Mouse (Mus musculus) hindbrain, embryonic 10.5 days (tissue): ENCODE measurements at regions not wholly inside any gene's neighbourhood (a gene's known extent, or its start where the extent isn't known, plus 50 kb on each side); places are given as distances from the start of the nearest gene placed in this dataset.

Experiments
- DNase-seq: peaks from one replicate; pipeline ENCODE4 v3.0.0-alpha.2; 2017; ENCODE audit warnings: low spot score
- H3K27ac ChIP-seq: fragments of 300-500 bp; sonication (generic); 2 replicates; pipeline ENCODE4 v1.5.1; 2016; ENCODE audit warnings: mild to moderate bottlenecking, moderate library complexity
- H3K27me3 ChIP-seq: fragments of 300-500 bp; sonication (generic); 2 replicates; pipeline ENCODE4 v1.6.1; 2016; ENCODE audit warnings: mild to moderate bottlenecking; ENCODE audit not compliant: poor library complexity, insufficient read depth, severe bottlenecking
- H3K36me3 ChIP-seq: fragments of 300-500 bp; sonication (generic); 2 replicates; pipeline ENCODE4 v1.6.1; 2016; ENCODE audit warnings: mild to moderate bottlenecking, moderate library complexity
- H3K4me1 ChIP-seq: fragments of 300-500 bp; sonication (generic); replicated peaks from 2 replicates; pipeline ENCODE4 v1.6.1; 2016; ENCODE audit warnings: mild to moderate bottlenecking
- H3K4me3 ChIP-seq: fragments of 300-500 bp; sonication (generic); 2 replicates; pipeline ENCODE4 v1.5.1; 2016; ENCODE audit warnings: mild to moderate bottlenecking, moderate library complexity
- H3K9me3 ChIP-seq: fragments of 300-500 bp; sonication (generic); 2 replicates; pipeline ENCODE4 v1.6.1; 2016; ENCODE audit warnings: mild to moderate bottlenecking, moderate library complexity
- WGBS: fragments of 180-500 bp; shearing (Covaris S2); methylation state at CpG from one replicate; pipeline ENCODE4 v1.1.7; 2016; 5-methylcytosine and 5-hydroxymethylcytosine counted together

GRCm38 (mm10) chr3:66546576-66546975, 249.9 kb upstream of the Veph1 start:
- no peaks in the 10 kb centered on the region for H3K27me3 ChIP-seq
- no peak overlapping the region for H3K27ac ChIP-seq
- no peak for DNase-seq
- H3K36me3 ChIP-seq, result no peaks in the 10 kb centered on the region
- no peaks in the 10 kb centered on the region for H3K4me1 ChIP-seq
- 94% methylated on average over 4 of the region's 4 CpGs for WGBS
- no peak overlapping the region for H3K4me3 ChIP-seq
- 0 out of 2 replicates have a peak, but pooled peaks cover 4% of the 10 kb centered on the region for H3K9me3 ChIP-seq

- Histone ChIP-seq H3K27me3 (no peaks in the 10 kb centered on the region), H3K4me3 (no peak overlapping the region), H3K9me3 (0 out of 2 replicates have a peak, but pooled peaks cover 4% of the 10 kb centered on the region), H3K27ac (no peak overlapping the region), H3K4me1 (no peaks in the 10 kb centered on the region), H3K36me3 (no peaks in the 10 kb centered on the region)
- no peak for DNase-seq
- 88% methylated on average over 5 of the region's 5 CpGs for WGBS
These were observed 247.7 kb upstream of the Veph1 start for GRCm38 (mm10) chr3:66544139-66544933.

- H3K9me3 ChIP-seq, result 0 out of 2 replicates have a peak, but pooled peaks cover 4% of the 10 kb centered on the region
These were observed 246.2 kb upstream of the Veph1 start for GRCm38 (mm10) chr3:66542865-66543264.

GRCm38 (mm10) chr3:66537913-66538312, 241.3 kb upstream of the Veph1 start:
- Histone ChIP-seq H3K9me3 (0 out of 2 replicates have a peak, but pooled peaks cover 4% of the 10 kb centered on the region), H3K27me3 (no peaks in the 10 kb centered on the region), H3K4me3 (no peak overlapping the region), H3K4me1 (peaks cover 28% of the 10 kb centered on the region), H3K27ac (no peak overlapping the region), H3K36me3 (no peaks in the 10 kb centered on the region)
- 64% methylated on average over 7 of the region's 7 CpGs for WGBS
- DNase-seq, result no peak

More at GRCm38 (mm10) chr3:66542865-66543264, 246.2 kb upstream of the Veph1 start:
- Histone ChIP-seq H3K4me3 (no peak overlapping the region), H3K36me3 (no peaks in the 10 kb centered on the region), H3K27ac (no peak overlapping the region), H3K27me3 (no peaks in the 10 kb centered on the region), H3K4me1 (peaks cover 8% of the 10 kb centered on the region)
- WGBS, result 85% methylated on average over 3 of the region's 3 CpGs
- DNase-seq, result no peak

- Histone ChIP-seq H3K4me1 (peaks cover 28% of the 10 kb centered on the region), H3K27ac (0 out of 2 replicates have a peak overlapping the region, but pooled peaks have one; percentile 5), H3K4me3 (no peak overlapping the region), H3K27me3 (no peaks in the 10 kb centered on the region), H3K9me3 (0 out of 2 replicates have a peak, but pooled peaks cover 4% of the 10 kb centered on the region), H3K36me3 (no peaks in the 10 kb centered on the region)
- WGBS, result 47% methylated on average over 3 of the region's 3 CpGs
- DNase-seq, result no peak
These were observed 240.7 kb upstream of the Veph1 start for GRCm38 (mm10) chr3:66537106-66537893.

- peaks cover 28% of the 10 kb centered on the region for H3K4me1 ChIP-seq
- H3K4me3 ChIP-seq, result no peak overlapping the region
- no peaks in the 10 kb centered on the region for H3K27me3 ChIP-seq
- DNase-seq, result no peak
- H3K36me3 ChIP-seq, result no peaks in the 10 kb centered on the region
- H3K27ac ChIP-seq, result peak overlapping the region; percentile 5; the same call in 1 of the 2 replicates
- 82% methylated on average over 11 of the region's 11 CpGs for WGBS
- 0 out of 2 replicates have a peak, but pooled peaks cover under 1% of the 10 kb centered on the region for H3K9me3 ChIP-seq
These were observed 240.0 kb upstream of the Veph1 start for GRCm38 (mm10) chr3:66536673-66537072.

- 78% methylated on average over 8 of the region's 8 CpGs for whole genome bisulfite sequencing
- Histone ChIP-seq H3K27ac (no peak overlapping the region), H3K4me3 (no peak overlapping the region)
These were observed 239.3 kb upstream of the Veph1 start for GRCm38 (mm10) chr3:66535786-66536529.

GRCm38 (mm10) chr3:66519925-66520324, 223.3 kb upstream of the Veph1 start:
- 82% methylated on average over 1 of the region's 1 CpGs for WGBS
- no peaks in the 10 kb centered on the region for H3K36me3 ChIP-seq

More at GRCm38 (mm10) chr3:66535786-66536529, 239.3 kb upstream of the Veph1 start:
- H3K4me1 ChIP-seq, result peaks cover 28% of the 10 kb centered on the region
- no peak for DNase-seq
- H3K9me3 ChIP-seq, result no peaks in the 10 kb centered on the region
- H3K27me3 ChIP-seq, result no peaks in the 10 kb centered on the region
- no peaks in the 10 kb centered on the region for H3K36me3 ChIP-seq

GRCm38 (mm10) chr3:66518289-66518688, 221.7 kb upstream of the Veph1 start:
- Histone ChIP-seq H3K27ac (no peak overlapping the region), H3K4me1 (no peaks in the 10 kb centered on the region), H3K36me3 (no peaks in the 10 kb centered on the region), H3K27me3 (no peaks in the 10 kb centered on the region), H3K4me3 (no peak overlapping the region), H3K9me3 (0 out of 2 replicates have a peak, but pooled peaks cover 5% of the 10 kb centered on the region)
- 74% methylated on average over 2 of the region's 2 CpGs for WGBS
- no peak for DNase-seq

More at GRCm38 (mm10) chr3:66519925-66520324, 223.3 kb upstream of the Veph1 start:
- DNase-seq, result no peak
- no peaks in the 10 kb centered on the region for H3K4me1 ChIP-seq
- 0 out of 2 replicates have a peak, but pooled peaks cover 5% of the 10 kb centered on the region for H3K9me3 ChIP-seq
- no peak overlapping the region for H3K4me3 ChIP-seq
- no peaks in the 10 kb centered on the region for H3K27me3 ChIP-seq
- H3K27ac ChIP-seq, result no peak overlapping the region

- no peaks in the 10 kb centered on the region for H3K4me1 ChIP-seq
- no peaks in the 10 kb centered on the region for H3K27me3 ChIP-seq
- no peaks in the 10 kb centered on the region for H3K36me3 ChIP-seq
- H3K9me3 ChIP-seq, result 0 out of 2 replicates have a peak, but pooled peaks cover 5% of the 10 kb centered on the region
- no peak overlapping the region for H3K4me3 ChIP-seq
- no peak for DNase-seq
- WGBS, result 85% methylated on average over 6 of the region's 6 CpGs
- no peak overlapping the region for H3K27ac ChIP-seq
These were observed 219.3 kb upstream of the Veph1 start for GRCm38 (mm10) chr3:66515773-66516406.

- no peak for DNase-seq
- 90% methylated on average over 8 of the region's 8 CpGs for WGBS
These were observed 217.9 kb upstream of the Veph1 start for GRCm38 (mm10) chr3:66514587-66514986.

GRCm38 (mm10) chr3:66512408-66512807, 215.8 kb upstream of the Veph1 start:
- DNase-seq, result no peak
- Histone ChIP-seq H3K9me3 (0 out of 2 replicates have a peak, but pooled peaks cover 5% of the 10 kb centered on the region), H3K4me1 (no peaks in the 10 kb centered on the region), H3K4me3 (no peak overlapping the region), H3K27me3 (no peaks in the 10 kb centered on the region), H3K36me3 (no peaks in the 10 kb centered on the region), H3K27ac (no peak overlapping the region)
- WGBS, result 93% methylated on average over 1 of the region's 1 CpGs

More at GRCm38 (mm10) chr3:66514587-66514986, 217.9 kb upstream of the Veph1 start:
- no peak overlapping the region for H3K27ac ChIP-seq
- no peaks in the 10 kb centered on the region for H3K4me1 ChIP-seq
- no peaks in the 10 kb centered on the region for H3K36me3 ChIP-seq
- H3K27me3 ChIP-seq, result no peaks in the 10 kb centered on the region
- 0 out of 2 replicates have a peak, but pooled peaks cover 5% of the 10 kb centered on the region for H3K9me3 ChIP-seq
- H3K4me3 ChIP-seq, result no peak overlapping the region
